Comparison of ENCODE assay signal across 27 mouse cellular contexts in genomic region chr1:164492476-164492875, GRCm38 (mm10).
"Had no signal": no experiment of that assay in that cellular context is flagged by ENCODE, and none has a peak within 500 bp of the region (broad histone marks: within the 10 kb centered on the region; RNA-seq: fewer than 3 reads in every experiment).

No protein-coding gene starts in this region.

- H3K27me3 ChIP-seq: limb, embryonic 12.5 days; limb, embryonic 13.5 days; limb, embryonic 15.5 days; liver, embryonic 12.5 days; liver, embryonic 13.5 days; liver, embryonic 15.5 days; lung, embryonic 15.5 days; megakaryocyte, embryonic 14.5 days; midbrain, embryonic 12.5 days; midbrain, embryonic 13.5 days; midbrain, embryonic 15.5 days; neural tube, embryonic 12.5 days; neural tube, embryonic 13.5 days had no signal

- H3K36me3 ChIP-seq: limb, embryonic 10.5 days; limb, embryonic 12.5 days; limb, embryonic 13.5 days; limb, embryonic 15.5 days; liver, embryonic 12.5 days; liver, embryonic 13.5 days; liver, embryonic 15.5 days; lung, embryonic 15.5 days; midbrain, embryonic 10.5 days; midbrain, embryonic 12.5 days; midbrain, embryonic 13.5 days; midbrain, embryonic 15.5 days; neural tube, embryonic 12.5 days; neural tube, embryonic 13.5 days had no signal

- ATAC-seq: liver, embryonic 12.5 days; liver, postnatal 0 days; lung, postnatal 0 days; midbrain, embryonic 13.5 days; midbrain, embryonic 15.5 days; midbrain, embryonic 16.5 days had no signal

- H3K9ac ChIP-seq: limb, embryonic 12.5 days; limb, embryonic 13.5 days; limb, embryonic 15.5 days; liver, embryonic 12.5 days; liver, embryonic 13.5 days; liver, embryonic 14.5 days; liver, embryonic 15.5 days; liver, postnatal 0 days; lung, embryonic 14.5 days; lung, embryonic 15.5 days; midbrain, embryonic 12.5 days; midbrain, embryonic 13.5 days; midbrain, embryonic 15.5 days; neural tube, embryonic 12.5 days; neural tube, embryonic 13.5 days had no signal

- DNase-seq: liver; liver, embryonic 13.5 days; liver, postnatal 0 days; lung, adult 18-20 months; lung, adult 2 months; lung, embryonic 14.5 days; lung, postnatal 4 days; midbrain, embryonic 14.5 days had no signal

- H3K9me3 ChIP-seq: limb, embryonic 10.5 days; limb, embryonic 12.5 days; limb, embryonic 13.5 days; limb, embryonic 15.5 days; liver, embryonic 13.5 days; liver, embryonic 15.5 days; lung, embryonic 15.5 days; midbrain, embryonic 10.5 days; midbrain, embryonic 12.5 days; midbrain, embryonic 13.5 days; midbrain, embryonic 15.5 days; neural tube, embryonic 12.5 days; neural tube, embryonic 13.5 days had no signal

- H3K27ac ChIP-seq: limb, embryonic 10.5 days; limb, embryonic 12.5 days; limb, embryonic 13.5 days; limb, embryonic 15.5 days; liver, embryonic 12.5 days; liver, embryonic 13.5 days; liver, embryonic 14.5 days; liver, embryonic 15.5 days; lung, embryonic 15.5 days; macrophage; midbrain, embryonic 10.5 days; midbrain, embryonic 12.5 days; midbrain, embryonic 13.5 days; midbrain, embryonic 15.5 days; neural tube, embryonic 12.5 days; neural tube, embryonic 13.5 days had no signal

- H3K4me1 ChIP-seq: limb, embryonic 10.5 days; limb, embryonic 12.5 days; limb, embryonic 13.5 days; limb, embryonic 15.5 days; liver, embryonic 12.5 days; liver, embryonic 13.5 days; liver, embryonic 15.5 days; megakaryocyte, embryonic 14.5 days; midbrain, embryonic 10.5 days; midbrain, embryonic 12.5 days; midbrain, embryonic 13.5 days; midbrain, embryonic 15.5 days; neural tube, embryonic 12.5 days; neural tube, embryonic 13.5 days had no signal

- H3K4me3 ChIP-seq: limb, embryonic 10.5 days; limb, embryonic 12.5 days; limb, embryonic 13.5 days; limb, embryonic 15.5 days; liver, embryonic 12.5 days; liver, embryonic 13.5 days; liver, embryonic 15.5 days; lung, embryonic 15.5 days; megakaryocyte, embryonic 14.5 days; midbrain, embryonic 10.5 days; midbrain, embryonic 12.5 days; midbrain, embryonic 13.5 days; midbrain, embryonic 15.5 days; myocyte; neural tube, embryonic 12.5 days; neural tube, embryonic 13.5 days had no signal
